Mouse (Mus musculus) forelimb bud, embryonic 11.5 days (tissue): ENCODE measurements at regions not wholly inside any gene's neighbourhood (a gene's known extent, or its start where the extent isn't known, plus 50 kb on each side); places are given as distances from the start of the nearest gene placed in this dataset.

ENCODE experiments used
- DNase-seq: peaks from one replicate; pipeline ENCODE4 v3.0.0-alpha.2; 2012; ENCODE audit warnings: low read depth, low spot score

DNA sequence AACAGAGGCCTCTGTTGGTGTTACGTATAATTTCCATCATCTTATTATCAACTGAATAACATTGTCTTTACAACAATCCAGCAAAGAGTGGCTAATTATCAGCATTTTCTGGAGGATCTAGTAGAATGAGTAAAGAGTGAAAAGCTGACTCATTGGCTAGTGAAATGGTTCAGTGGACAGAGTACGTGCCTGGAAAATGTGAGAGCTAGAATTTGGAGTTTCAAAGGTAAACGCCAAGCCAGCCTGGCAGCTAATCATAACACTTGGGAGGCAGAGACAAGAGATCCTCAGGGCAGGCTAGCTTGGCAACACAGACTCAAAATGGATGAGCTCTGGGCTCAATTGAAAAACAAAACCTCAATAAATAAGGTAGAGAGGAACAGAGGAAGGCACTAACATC is 2628.0 kb upstream of the Gm7489 start:
- DNase-seq = no peak

- no peak for DNase-seq
These were observed 2620.0 kb upstream of the Gm7489 start for GRCm38 (mm10) chr15:51264599-51265163.

- DNase-seq = no peak
These were observed 2618.7 kb upstream of the Gm7489 start for GRCm38 (mm10) chr15:51265971-51266370.

GRCm38 (mm10) chr15:51271632-51272312 is 2612.9 kb upstream of the Gm7489 start:
- no peak for DNase-seq

- no peak for DNase-seq
These were observed 2599.4 kb upstream of the Gm7489 start for GRCm38 (mm10) chr15:51285334-51285733.

- no peak for DNase-seq
These were observed 2598.4 kb upstream of the Gm7489 start for GRCm38 (mm10) chr15:51286352-51286751.

DNA sequence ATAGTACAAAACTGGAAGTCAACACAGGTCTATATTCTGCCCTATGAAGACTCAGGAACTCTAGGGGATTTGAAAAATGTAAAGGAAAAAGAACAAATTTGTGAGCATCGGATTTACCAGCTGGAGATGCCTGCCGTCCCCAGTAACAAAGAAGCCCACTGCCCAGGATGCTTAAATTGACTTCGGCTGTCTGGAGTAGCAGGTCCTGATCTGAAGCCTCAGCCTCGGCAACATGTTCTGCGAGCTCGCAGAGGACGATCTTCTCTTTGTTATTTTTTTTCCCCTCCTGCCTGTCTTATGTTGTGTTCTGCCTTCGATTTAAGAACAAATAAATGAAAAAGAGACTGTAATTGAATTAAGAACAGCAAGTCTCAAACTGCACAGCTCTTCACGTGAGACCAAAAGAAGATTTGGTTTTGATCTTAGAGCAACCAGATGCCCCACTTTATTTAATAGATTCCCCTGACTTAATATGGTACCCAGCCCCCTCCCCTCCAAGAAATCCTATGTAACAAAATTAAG is 2595.7 kb upstream of the Gm7489 start:
- no peak for DNase-seq

- no peak for DNase-seq
These were observed 2594.8 kb upstream of the Gm7489 start for GRCm38 (mm10) chr15:51289916-51290315.

DNA sequence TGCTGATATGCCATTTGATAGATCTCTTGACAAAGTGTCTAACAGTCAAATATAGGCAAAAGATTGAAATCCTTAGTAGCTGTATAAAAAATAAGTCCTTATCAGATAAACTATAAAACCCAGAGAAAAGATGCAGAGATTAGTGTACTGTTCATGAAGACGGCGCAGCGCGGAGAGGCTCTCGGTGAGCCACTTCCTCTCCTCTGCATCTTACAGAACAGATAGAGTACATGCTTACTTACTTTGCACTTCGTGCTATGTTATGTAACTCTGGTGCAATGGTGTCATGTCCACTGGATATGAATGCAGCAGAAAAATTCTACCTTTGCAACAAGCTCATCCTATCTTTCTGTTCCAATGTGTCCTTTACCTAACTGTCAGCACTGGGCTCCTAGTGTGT is 2593.5 kb upstream of the Gm7489 start:
- no peak for DNase-seq

GRCm38 (mm10) chr15:51296841-51297240 is 2587.9 kb upstream of the Gm7489 start:
- DNase-seq = no peak

DNA sequence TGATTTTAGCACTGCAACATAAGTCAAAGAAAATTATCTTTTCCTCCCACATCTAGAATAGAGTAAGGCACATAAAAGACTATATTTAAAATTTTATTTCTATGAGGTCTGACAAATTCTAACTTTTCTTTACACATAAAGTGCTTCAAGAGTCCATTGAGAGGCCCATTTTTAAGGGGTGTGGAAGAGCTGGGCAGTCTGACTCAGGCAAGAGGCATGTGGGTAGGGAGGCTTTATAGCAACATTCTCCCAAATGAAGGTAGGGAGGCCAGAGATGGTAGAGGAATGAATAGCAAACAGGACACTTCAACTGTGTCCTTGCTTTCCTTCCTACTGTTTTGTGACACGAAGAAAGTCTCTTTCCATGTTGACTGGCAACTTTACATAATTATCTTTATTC is 2566.6 kb upstream of the Gm7489 start:
- DNase-seq = no peak

GRCm38 (mm10) chr15:51318760-51319159 is 2565.9 kb upstream of the Gm7489 start:
- DNase-seq = no peak

- DNase-seq = no peak
These were observed 2564.3 kb upstream of the Gm7489 start for GRCm38 (mm10) chr15:51320366-51320894.

GRCm38 (mm10) chr15:51323284-51323683 is 2561.4 kb upstream of the Gm7489 start:
- DNase-seq = peak; percentile 35

GRCm38 (mm10) chr15:51324211-51324610 is 2560.5 kb upstream of the Gm7489 start:
- peak; percentile 56 for DNase-seq

DNA sequence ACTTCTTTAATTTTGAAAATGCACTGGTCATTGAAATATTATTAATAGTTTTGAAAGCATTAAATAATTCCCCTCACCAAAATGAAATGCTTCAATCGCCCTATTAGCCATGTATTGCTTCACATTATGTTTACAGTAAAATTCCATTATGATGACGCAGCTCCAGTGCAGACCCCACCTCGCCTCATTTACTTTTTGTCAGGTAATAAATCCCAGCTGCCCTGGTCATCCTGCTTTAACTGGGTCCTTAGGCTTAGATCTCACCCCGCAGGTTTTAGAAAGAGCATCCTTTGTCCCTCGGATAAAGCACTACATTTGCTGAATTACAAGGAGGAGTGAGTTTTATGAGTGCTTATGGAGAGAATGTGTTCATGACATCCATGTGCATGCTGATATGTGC is 2557.0 kb upstream of the Gm7489 start:
- DNase-seq = peak; percentile 21

- no peak for DNase-seq
These were observed 2548.3 kb upstream of the Gm7489 start for GRCm38 (mm10) chr15:51336441-51336840.

- DNase-seq = no peak
These were observed 2538.4 kb upstream of the Gm7489 start for GRCm38 (mm10) chr15:51346301-51346700.

DNA sequence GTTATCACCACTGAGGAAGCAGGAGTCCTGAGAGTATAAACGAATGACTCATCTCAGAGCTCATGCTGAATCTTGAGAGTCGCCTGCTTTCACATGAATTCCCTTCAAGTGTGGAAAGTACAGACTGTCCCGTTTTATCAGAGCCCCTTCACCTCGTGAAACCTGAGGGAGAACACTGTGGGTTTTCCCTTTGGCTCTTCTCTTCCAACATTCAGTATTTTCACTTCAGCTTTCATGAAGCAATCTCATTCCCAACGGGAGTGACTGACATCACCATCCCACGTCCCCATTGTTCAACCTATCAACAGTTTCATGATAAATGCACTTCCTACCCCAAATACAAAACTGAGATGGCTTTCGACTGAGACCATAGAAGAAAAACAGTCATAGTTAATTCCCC is 2521.3 kb upstream of the Gm7489 start:
- no peak for DNase-seq

GRCm38 (mm10) chr15:51371162-51371561 is 2513.5 kb upstream of the Gm7489 start:
- DNase-seq = no peak

GRCm38 (mm10) chr15:51390383-51390782 is 2494.3 kb upstream of the Gm7489 start:
- DNase-seq = no peak

DNA sequence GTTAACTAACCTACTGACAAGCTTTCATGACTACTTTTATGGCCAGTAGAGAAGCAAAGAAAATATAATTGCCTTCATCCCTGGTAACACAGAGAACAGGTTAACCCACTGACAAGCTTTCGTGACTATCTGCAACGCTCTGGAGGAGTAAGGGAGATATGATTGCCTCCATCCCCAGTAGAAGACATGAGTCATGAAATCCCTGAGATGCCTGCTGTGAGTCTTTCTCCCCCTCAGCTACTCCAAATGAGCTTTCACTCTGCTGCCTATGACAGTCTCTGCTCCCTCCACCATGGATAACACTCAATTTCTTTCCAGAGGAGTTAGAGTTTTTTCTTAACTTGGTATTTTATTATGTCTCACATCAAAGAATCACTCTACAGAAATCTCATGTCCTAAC is 2493.4 kb upstream of the Gm7489 start:
- DNase-seq = no peak
